Mouse (Mus musculus): ENCODE measurements around the gene Rbmxl2. TPM values are rescaled to one million over a fixed set of nuclear protein-coding genes. Genes with fewer than 3 reads are reported as not detected.

The Rbmxl2 gene
- not detected for total RNA-seq (2023)

DNA sequence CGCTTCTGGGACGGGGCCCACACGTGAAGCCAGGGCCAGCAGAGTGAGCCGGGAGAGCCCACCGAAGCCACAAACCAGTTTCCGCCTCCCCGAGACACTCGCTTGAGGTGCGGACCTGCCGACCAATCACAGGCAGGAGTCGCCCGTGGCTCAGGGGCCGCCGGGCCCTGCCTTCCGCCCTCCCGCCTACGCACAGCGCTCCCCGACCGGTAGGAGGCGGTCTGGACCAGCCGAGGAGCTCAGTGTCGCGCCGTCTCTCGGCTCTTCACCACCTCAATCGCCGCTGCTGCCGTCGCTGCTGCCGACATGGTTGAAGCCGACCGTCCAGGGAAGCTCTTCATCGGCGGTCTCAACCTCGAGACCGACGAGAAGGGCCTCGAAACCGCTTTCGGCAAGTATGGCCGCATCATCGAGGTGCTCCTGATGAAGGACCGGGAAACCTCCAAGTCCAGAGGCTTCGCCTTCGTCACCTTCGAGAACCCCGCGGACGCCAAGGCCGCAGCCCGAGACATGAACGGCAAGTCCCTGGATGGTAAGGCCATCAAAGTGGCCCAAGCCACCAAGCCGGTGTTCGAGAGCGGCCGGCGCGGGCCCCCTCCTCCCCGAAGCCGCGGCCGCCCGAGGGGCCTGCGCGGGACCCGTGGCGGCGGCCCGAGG lies at the start of gene Rbmxl2:
Rbmxl2 (plus strand) TSS at position 242 of the 657 bp plus-strand sequence.

GRCm38 (mm10) chr7:107166690-107167089 lies 42.6 kb upstream of the Rbmxl2 start, which contains the start of gene Nlrp14:
Nlrp14 (plus strand) TSS chr7:107166990.

Other genes with a start within 250 kb of the Rbmxl2 start
- gene Olfr6, start 245.5 kb upstream of the Rbmxl2 start, total RNA-seq (2023) = not detected
- not detected for gene Olfr711, start 234.0 kb upstream of the Rbmxl2 start, total RNA-seq (2023)
- gene Olfr2, start 203.4 kb upstream of the Rbmxl2 start, total RNA-seq (2023) = not detected
- gene Olfr713, start 178.3 kb upstream of the Rbmxl2 start, total RNA-seq (2023) = not detected
- gene Olfr714, start 138.5 kb upstream of the Rbmxl2 start, total RNA-seq (2023) = not detected
- not detected for gene Olfr17, start 116.2 kb upstream of the Rbmxl2 start, total RNA-seq (2023)
- not detected for gene Olfr715b, start 99.1 kb upstream of the Rbmxl2 start, total RNA-seq (2023)
- gene Olfr715, start 78.4 kb upstream of the Rbmxl2 start, total RNA-seq (2023) = not detected
- gene Olfr716, start 71.1 kb upstream of the Rbmxl2 start, total RNA-seq (2023) = not detected
- not detected for gene Nlrp14, start 42.5 kb upstream of the Rbmxl2 start, total RNA-seq (2023)
- gene Syt9, start 161.3 kb downstream of the Rbmxl2 start, total RNA-seq (2023) = not detected

Measured in B cell, adult 67 days (primary cell).